Mouse (Mus musculus) heart, adult 2 months (tissue): Measurements from ENCODE around the gene Thg1l.

Source experiments
- CTCF ChIP-seq: fragments of 200-600 bp; IDR thresholded peaks from 2 replicates; pipeline ENCODE4 v1.8.1; 2022; ENCODE audit warnings: antibody characterized with exemption, mild to moderate bottlenecking, moderate library complexity
- EP300 ChIP-seq: fragments of 200-500 bp; IDR thresholded peaks from 2 replicates; pipeline ENCODE4 v1.6.1; 2011; ENCODE audit warnings: low read depth, low read length, control low read depth; ENCODE audit not compliant: insufficient read depth
- POLR2A ChIP-seq: fragments of 200-500 bp; IDR thresholded peaks from 2 replicates; pipeline ENCODE4 v1.6.1; 2011; ENCODE audit warnings: mild to moderate bottlenecking, low read depth, low read length, control low read depth; ENCODE audit not compliant: insufficient read depth

GRCm38 (mm10) chr11:45897392-45897791 is 57.9 kb downstream of the Thg1l start:
- TF ChIP-seq POLR2A (no peak), CTCF (no peak), EP300 (no peak)
